Mouse (Mus musculus) adrenal gland, adult 8-10 months (tissue): ENCODE data around the gene Cradd. TPM values are rescaled to one million over a fixed set of nuclear protein-coding genes. Genes with fewer than 3 reads are reported as not detected.

Experiments
- DNase-seq: peaks from one replicate; pipeline ENCODE4 v3.0.0; 2022
- total RNA-seq, 4 experiments: library from RNA; stranded (reverse); gene quantifications; 2 replicates each; pipeline ENCODE4 v1.2.4; 2022

Cradd gene
- total RNA-seq, 4 experiments from 2014 or later, result 9.5 to 16.5 (median 13.2) TPM

- DNase-seq, result no peak
These were observed 126.6 kb downstream of the Cradd start for GRCm38 (mm10) chr10:95197377-95197776.

GRCm38 (mm10) chr10:95195719-95196118 is 128.2 kb downstream of the Cradd start:
- no peak for DNase-seq

- DNase-seq, result no peak
These were observed 129.2 kb downstream of the Cradd start for GRCm38 (mm10) chr10:95194776-95195175.

- DNase-seq, result no peak
These were observed 130.1 kb downstream of the Cradd start for GRCm38 (mm10) chr10:95193875-95194281.

- no peak for DNase-seq
These were observed 132.1 kb downstream of the Cradd start for GRCm38 (mm10) chr10:95191881-95192280.

- DNase-seq, result no peak
These were observed 132.7 kb downstream of the Cradd start for GRCm38 (mm10) chr10:95191151-95191655.

- no peak for DNase-seq
These were observed 134.3 kb downstream of the Cradd start for GRCm38 (mm10) chr10:95189550-95190211.

GRCm38 (mm10) chr10:95184210-95184609 is 139.7 kb downstream of the Cradd start:
- no peak for DNase-seq

- no peak for DNase-seq
These were observed 140.9 kb downstream of the Cradd start for GRCm38 (mm10) chr10:95183051-95183450.

GRCm38 (mm10) chr10:95182405-95182804 is 141.5 kb downstream of the Cradd start:
- DNase-seq, result no peak

- no peak for DNase-seq
These were observed 142.4 kb downstream of the Cradd start for GRCm38 (mm10) chr10:95181553-95181952.

- no peak for DNase-seq
These were observed 143.0 kb downstream of the Cradd start for GRCm38 (mm10) chr10:95180900-95181299.

- no peak for DNase-seq
These were observed 143.8 kb downstream of the Cradd start for GRCm38 (mm10) chr10:95180177-95180576.

GRCm38 (mm10) chr10:95178785-95179184 is 145.1 kb downstream of the Cradd start:
- no peak for DNase-seq

GRCm38 (mm10) chr10:95175423-95176120 is 148.4 kb downstream of the Cradd start:
- DNase-seq, result no peak

- DNase-seq, result no peak
These were observed 149.7 kb downstream of the Cradd start for GRCm38 (mm10) chr10:95174260-95174659.

GRCm38 (mm10) chr10:95170721-95171354 is 153.1 kb downstream of the Cradd start:
- no peak for DNase-seq

GRCm38 (mm10) chr10:95164949-95165348 is 159.0 kb downstream of the Cradd start:
- DNase-seq, result no peak

GRCm38 (mm10) chr10:95162691-95163374 is 161.1 kb downstream of the Cradd start:
- no peak for DNase-seq

GRCm38 (mm10) chr10:95159675-95160256 is 164.2 kb downstream of the Cradd start:
- DNase-seq, result no peak

- DNase-seq, result no peak
These were observed 167.5 kb downstream of the Cradd start for GRCm38 (mm10) chr10:95156410-95156809.

GRCm38 (mm10) chr10:95154675-95155074 is 169.3 kb downstream of the Cradd start:
- no peak for DNase-seq
